Mouse (Mus musculus): ENCODE data around the gene Chst15.

Chst15 gene

DNA sequence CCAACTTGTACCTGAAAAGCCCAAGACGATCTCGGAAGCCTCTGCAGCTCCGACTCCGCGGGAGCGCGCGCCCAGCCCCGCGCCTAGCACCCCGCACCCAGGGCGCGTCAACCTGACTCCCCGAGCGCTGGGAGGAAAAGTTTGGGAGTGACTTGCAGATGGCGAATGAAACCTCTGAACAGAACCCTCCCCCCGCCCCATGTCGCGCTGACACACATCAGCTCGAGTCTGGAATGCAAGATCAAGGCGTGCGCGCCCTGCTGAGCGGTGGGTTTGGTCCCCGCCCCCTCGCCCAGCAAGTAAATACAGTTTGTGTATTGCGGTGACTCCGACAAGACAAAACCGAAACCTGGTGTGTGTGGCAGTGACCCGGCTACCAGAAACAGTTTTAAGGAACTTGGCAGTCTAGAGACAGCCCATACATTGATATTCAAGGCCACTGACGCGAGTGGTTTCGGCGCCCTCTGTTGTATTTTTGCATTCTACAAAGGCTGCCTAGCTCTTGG, at the start of gene Chst15:
Gene Chst15 (minus strand): TSS at position 193 of the 506 bp plus-strand sequence.
- DNase-seq (ENCODE audit: low spot score), result no peak

- DNase-seq (ENCODE audit: low spot score), result no peak
These were observed 48.8 kb upstream of the Chst15 start for GRCm38 (mm10) chr7:132365703-132366384.

GRCm38 (mm10) chr7:132365111-132365510, 48.1 kb upstream of the Chst15 start:
- DNase-seq (ENCODE audit: low spot score), result no peak

- DNase-seq (ENCODE audit: low spot score), result no peak
These were observed 47.5 kb upstream of the Chst15 start for GRCm38 (mm10) chr7:132364506-132364905.

GRCm38 (mm10) chr7:132360336-132360735, 43.3 kb upstream of the Chst15 start:
- no peak for DNase-seq (ENCODE audit: low spot score)

GRCm38 (mm10) chr7:132358709-132359108, 41.7 kb upstream of the Chst15 start:
- no peak for DNase-seq (ENCODE audit: low spot score)

DNA sequence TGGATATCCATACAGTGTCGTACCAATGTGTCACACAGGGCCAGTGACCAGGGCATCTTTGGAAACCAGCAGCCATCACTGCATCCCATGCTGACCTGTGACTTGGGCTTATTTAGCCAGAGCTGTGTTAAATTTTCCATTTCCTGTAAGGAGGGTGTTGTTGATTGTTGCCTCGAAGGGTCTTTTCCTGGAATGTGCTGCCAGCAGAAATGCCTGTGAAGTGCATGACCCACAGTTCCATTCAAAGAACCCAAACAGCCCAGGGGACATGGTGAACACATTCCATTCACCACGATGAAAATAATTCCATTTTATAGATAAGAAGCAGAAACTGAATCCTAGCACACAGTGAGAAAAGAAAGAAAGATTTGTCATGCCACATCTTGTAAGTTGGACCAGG, 41.2 kb upstream of the Chst15 start:
- DNase-seq (ENCODE audit: low spot score), result no peak

DNA sequence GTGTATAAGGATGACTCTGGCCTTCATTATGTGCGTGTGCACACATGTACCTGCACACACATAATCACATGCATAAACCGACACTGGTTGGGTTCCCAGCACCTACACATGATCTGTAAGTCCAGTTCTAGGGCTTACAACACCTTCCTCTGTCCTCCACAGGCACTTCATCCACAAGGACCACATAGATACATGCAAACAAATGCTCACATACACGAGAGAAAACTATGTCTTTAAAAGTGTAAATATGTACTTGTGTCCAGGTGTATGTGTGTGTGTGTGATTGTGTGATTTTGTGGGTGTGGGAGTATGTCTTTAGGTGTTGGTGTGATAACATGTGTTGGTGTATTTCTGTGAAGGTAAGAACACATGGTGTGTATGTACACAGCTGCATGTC, 40.8 kb upstream of the Chst15 start:
- DNase-seq (ENCODE audit: low spot score), result no peak

- no peak for DNase-seq (ENCODE audit: low spot score)
These were observed 40.1 kb upstream of the Chst15 start for GRCm38 (mm10) chr7:132356881-132357840.

DNA sequence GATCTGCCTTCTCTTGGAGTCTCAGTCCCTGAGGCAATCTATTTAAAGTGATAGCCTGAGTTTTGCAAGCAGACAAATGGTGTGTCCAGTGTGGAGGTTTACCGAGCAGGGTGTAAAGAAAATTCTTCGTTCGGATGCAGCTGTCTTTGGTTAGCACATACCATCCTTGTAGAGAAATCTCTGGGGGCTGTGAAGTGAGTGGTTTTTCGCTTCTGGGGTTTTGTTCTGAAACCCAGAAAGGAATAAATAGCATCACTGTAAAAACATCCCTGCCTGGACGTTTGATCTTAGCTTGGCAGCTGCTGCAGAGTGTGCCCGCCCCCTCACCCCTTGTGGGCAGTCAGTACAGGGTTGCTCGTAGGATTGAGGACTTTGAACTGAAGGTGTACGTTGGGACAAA, 39.2 kb upstream of the Chst15 start:
- DNase-seq (ENCODE audit: low spot score), result no peak

DNA sequence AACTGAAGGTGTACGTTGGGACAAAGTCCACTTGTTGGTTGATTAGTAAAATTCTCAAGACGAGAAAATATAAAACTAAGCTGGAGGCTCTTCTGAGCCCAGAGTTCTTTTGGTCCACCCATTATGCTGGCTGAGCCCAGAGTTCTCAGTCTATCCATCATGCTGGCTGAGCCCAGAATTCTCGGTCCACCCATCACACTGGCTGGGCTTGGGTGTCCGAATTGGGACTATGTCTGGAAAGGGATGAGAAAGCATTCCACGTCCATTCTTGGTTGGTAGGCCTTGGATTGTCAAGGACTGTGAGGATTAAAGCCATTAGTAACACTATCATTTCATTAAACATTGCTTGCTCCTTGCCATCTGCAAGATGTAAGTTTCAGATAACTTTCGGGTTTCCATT, 38.7 kb upstream of the Chst15 start:
- DNase-seq (ENCODE audit: low spot score), result no peak

DNA sequence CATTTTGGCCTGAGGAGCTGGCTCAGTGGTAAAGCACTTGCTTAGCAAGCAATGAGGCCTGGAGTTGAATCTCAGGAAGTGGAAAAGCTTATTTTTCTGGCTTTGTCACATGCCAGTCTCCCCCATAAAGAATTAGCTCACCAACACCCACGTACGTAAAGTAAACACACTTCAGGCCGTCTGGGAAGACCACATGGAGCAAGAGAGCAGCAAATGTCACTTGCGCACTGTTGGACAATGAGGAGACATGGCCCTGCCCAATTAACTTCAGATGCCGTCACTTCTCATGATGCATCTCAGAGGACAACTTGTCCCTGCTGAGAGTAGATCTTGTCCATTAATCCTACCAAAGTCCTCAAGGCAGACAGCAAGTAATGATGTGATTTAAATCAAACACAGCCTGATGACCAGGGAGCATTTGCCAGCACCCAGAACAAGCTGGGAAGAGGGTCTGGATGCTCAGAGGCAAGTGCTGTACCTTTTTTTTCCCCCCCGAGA, 32.1 kb upstream of the Chst15 start:
- no peak for DNase-seq (ENCODE audit: low spot score)

- no peak for DNase-seq (ENCODE audit: low spot score)
These were observed 30.4 kb upstream of the Chst15 start for GRCm38 (mm10) chr7:132347273-132348045.

DNA sequence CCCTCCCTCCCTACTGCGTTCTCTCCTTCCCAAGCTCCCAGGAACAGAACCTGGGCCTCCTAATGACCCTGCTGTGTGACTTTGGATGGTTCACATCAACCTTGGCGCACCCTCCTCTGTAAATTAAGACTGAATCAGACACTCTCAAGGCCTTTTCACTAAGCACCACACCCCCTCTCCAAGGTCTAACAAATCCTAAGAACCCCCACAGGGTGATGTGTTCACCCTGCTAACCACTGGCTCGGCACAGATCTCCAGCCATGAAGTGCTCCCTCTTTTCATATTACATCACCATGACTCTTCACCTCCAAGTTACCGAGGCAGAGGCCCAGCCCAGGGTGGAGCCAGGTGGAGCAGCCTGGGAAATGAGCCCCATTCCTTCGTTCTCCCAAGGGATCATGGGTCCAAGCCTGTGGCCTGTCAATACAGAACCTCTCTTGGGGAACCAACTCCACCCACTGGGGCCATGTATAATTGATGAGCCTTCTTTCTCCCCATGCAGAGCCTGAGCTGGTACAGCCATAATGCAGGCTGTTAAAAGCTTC, 28.6 kb upstream of the Chst15 start:
- DNase-seq (ENCODE audit: low spot score), result no peak

GRCm38 (mm10) chr7:132344606-132345005, 27.6 kb upstream of the Chst15 start:
- DNase-seq (ENCODE audit: low spot score), result no peak

DNA sequence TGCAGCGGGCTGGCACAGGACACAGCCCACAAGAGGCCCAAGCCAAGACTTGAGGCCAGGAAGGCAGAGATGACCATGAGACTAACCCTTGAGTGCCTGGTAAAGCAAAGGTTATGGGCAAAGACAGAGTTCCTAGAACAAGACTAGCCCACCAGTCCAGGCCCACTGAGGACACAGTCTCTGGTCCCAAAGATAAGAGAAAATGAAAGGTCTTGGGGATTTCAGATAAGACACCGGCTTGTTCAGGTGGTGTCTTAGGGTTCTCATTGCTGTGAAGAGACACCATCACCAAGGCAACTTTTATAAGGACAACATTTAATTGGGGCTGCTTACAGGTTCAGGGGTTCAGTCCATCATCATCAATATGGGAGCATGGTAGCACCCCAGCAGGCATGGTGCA, 26.9 kb upstream of the Chst15 start:
- no peak for DNase-seq (ENCODE audit: low spot score)

GRCm38 (mm10) chr7:132343146-132343545, 26.1 kb upstream of the Chst15 start:
- DNase-seq (ENCODE audit: low spot score), result no peak

DNA sequence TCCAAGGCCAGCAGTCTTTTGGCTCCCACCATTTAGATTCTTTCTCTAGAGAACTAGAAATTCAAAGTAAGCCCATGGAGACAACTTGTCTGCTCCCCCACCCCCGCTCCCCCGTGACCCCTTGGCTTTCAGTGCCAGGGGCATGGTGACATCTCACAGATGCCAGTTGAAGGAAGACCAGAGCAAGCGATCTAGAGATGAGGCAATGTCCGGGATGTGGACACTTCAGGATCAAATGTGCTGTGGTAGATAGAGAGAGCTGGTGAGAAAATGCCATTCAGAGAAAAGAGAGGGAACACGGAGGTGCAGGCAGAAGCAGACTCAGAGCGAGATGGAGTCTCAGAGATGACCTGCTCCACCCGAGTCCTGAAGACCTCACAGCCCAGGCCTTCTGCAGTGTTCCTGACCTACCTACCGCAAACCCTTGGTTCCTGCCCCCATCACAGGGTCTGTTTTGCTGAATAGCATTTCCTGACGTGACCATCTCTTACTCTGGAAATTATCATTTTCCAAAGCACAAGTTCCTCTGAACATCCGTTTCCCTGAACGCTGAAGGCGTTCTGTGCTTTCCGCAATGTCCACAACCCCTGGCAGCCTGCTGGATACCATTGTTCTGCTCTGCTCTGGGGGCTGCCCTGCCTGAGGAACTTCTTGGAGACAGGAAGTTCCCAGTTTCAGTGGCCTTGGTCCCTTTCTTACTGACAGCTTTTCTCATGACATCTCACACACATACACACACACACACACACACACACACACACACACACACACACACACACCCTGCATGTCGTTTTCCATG, 22.2 kb upstream of the Chst15 start:
- DNase-seq (ENCODE audit: low spot score), result no peak

GRCm38 (mm10) chr7:132338350-132338749, 21.3 kb upstream of the Chst15 start:
- no peak for DNase-seq (ENCODE audit: low spot score)

DNA sequence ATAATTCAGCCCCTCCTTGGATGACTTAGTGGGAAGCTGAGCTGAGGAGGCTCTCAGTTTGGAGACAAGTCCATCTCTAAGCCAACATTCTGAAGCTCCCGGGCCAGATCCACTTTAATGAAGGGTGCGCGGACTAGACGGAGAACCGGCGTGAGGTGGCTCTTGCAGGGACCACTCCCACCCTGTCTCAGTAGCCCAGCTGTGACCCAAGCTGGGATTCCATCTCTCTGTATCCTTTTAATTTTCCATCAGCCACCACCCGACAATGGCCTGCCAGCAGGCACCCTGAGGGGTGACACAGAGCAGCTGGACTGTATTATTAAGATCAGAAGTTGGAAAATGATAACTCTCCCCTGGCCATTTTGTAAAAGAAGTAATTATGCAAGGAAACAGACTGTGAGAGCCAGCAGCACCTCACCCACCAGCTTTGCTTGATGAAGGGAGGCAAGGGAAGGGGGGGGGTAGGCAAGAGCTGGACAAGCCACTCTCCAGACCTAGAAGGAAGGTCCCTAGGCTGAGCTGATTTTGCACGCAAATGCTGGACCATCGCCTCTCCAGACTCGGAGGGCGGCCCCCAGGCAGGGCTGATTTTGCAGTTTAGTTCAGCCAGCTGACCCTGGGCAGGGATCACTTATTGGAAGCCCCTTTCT, 20.4 kb upstream of the Chst15 start:
- DNase-seq (ENCODE audit: low spot score), result no peak
